24 mouse cellular contexts compared by ENCODE assay signal in the genomic region with DNA sequence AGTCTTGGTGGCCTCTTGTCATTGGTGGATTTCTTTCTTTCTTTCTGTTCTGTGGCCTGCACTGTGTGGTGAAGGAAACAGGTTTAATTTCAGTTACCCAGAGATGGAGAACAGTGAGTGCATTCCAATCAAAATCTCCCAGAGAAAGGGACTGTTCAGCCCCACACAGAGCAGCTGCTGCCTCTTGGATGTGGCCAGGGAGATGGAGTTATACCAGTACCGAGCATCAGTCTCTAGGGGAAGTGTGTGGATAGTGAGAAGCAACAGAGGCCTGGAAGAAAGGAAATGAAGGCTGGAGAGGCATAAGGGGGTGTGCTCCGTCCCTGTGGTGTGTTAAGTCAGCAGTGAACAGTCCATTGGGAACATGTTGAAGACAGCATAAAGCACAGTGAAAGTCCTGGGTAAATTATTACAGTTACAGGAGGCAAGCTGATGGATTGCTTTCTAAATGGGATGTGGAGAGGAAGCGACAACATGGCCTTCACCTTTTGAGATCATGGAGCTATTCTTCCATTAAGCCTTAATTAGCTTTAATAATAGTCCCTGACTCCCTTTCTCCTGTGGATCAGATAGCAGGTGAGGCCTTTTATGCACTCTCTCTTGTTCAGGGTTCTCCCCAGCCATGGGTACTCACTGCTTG. TPM values are rescaled to one million over a fixed set of nuclear protein-coding genes. Genes with fewer than 3 reads are reported as not detected.
DNase-seq lines count a peak whose midpoint lies in the region; ATAC-seq lines count a peak whose summit lies in the region.
"Had no signal": no experiment of that assay in that cellular context is flagged by ENCODE, and none has a peak within 500 bp of the region (broad histone marks: within the 10 kb centered on the region; RNA-seq: fewer than 3 reads in every experiment).

No protein-coding gene starts in this region.

- H3K4me3 ChIP-seq in hindbrain, embryonic 11.5 days (ENCODE audit: low read depth, low read length) = no peak overlapping the region
- no peak overlapping the region for H3K4me3 ChIP-seq in hindbrain, embryonic 10.5 days
- no peak overlapping the region for H3K4me3 ChIP-seq in midbrain, embryonic 13.5 days (replicated peaks)
- H3K4me3 ChIP-seq in midbrain, embryonic 11.5 days (ENCODE audit: low read depth, low read length) = no peak overlapping the region
- no peak overlapping the region for H3K4me3 ChIP-seq in neural tube, embryonic 14.5 days (ENCODE audit: low read depth, low read length)
- H3K4me3 ChIP-seq: hindbrain, embryonic 15.5 days; limb, embryonic 12.5 days; midbrain, embryonic 12.5 days; myocyte had no signal

- H3K9ac ChIP-seq in hindbrain, embryonic 11.5 days (ENCODE audit: low read depth, low read length) = no peak overlapping the region
- no peak overlapping the region for H3K9ac ChIP-seq in midbrain, embryonic 13.5 days (replicated peaks)
- no peak overlapping the region for H3K9ac ChIP-seq in midbrain, embryonic 11.5 days (ENCODE audit: low read length)
- H3K9ac ChIP-seq in neural tube, embryonic 14.5 days (replicated peaks; ENCODE audit: low read depth, low read length) = no peak overlapping the region
- H3K9ac ChIP-seq: hindbrain, embryonic 15.5 days; limb, embryonic 12.5 days; liver, postnatal 0 days; midbrain, embryonic 12.5 days had no signal

- no peak overlapping the region for H3K4me2 ChIP-seq in hindbrain, embryonic 11.5 days (replicated peaks; ENCODE audit: low read depth, low read length)
- no peak overlapping the region for H3K4me2 ChIP-seq in midbrain, embryonic 13.5 days (replicated peaks)
- H3K4me2 ChIP-seq in midbrain, embryonic 11.5 days = no peak overlapping the region
- no peak overlapping the region for H3K4me2 ChIP-seq in neural tube, embryonic 14.5 days (ENCODE audit: low read depth, low read length)
- H3K4me2 ChIP-seq: heart, embryonic 11.5 days; hindbrain, embryonic 15.5 days; limb, embryonic 12.5 days; liver, embryonic 11.5 days; midbrain, embryonic 12.5 days had no signal

- no peaks in the 10 kb centered on the region for H3K4me1 ChIP-seq in hindbrain, embryonic 11.5 days (replicated peaks; ENCODE audit: control insufficient read depth, insufficient read depth, low read length)
- 0 out of 2 replicates have a peak, but pooled peaks cover 3% of the 10 kb centered on the region for H3K4me1 ChIP-seq in hindbrain, embryonic 10.5 days (replicated peaks)
- H3K4me1 ChIP-seq in midbrain, embryonic 13.5 days (replicated peaks) = peaks cover 28% of the 10 kb centered on the region
- H3K4me1 ChIP-seq in midbrain, embryonic 11.5 days (ENCODE audit: control insufficient read depth, insufficient read depth, low read length) = no peaks in the 10 kb centered on the region
- H3K4me1 ChIP-seq in neural tube, embryonic 14.5 days (ENCODE audit: control insufficient read depth, insufficient read depth, low read length) = peaks cover 8% of the 10 kb centered on the region; the same call in 1 of the 2 replicates
- H3K4me1 ChIP-seq: limb, embryonic 12.5 days; midbrain, embryonic 12.5 days had no signal

- ATAC-seq in cerebellum, adult (ENCODE audit: insufficient number of reproducible peaks, low FRiP score, low TSS enrichment) = peak; percentile 42; the same call in 1 of the 2 replicates
- no peak for ATAC-seq in hindbrain, embryonic 11.5 days (ENCODE audit: low FRiP score)
- 0 out of 2 replicates have a peak, but pooled peaks have one; percentile 24 for ATAC-seq in midbrain, embryonic 13.5 days
- ATAC-seq in midbrain, embryonic 11.5 days (ENCODE audit: low FRiP score) = no peak
- 0 out of 2 replicates have a peak, but pooled peaks have one; percentile 14 for ATAC-seq in neural tube, embryonic 14.5 days (ENCODE audit: low read depth)
- ATAC-seq: intestine, postnatal 0 days; liver, postnatal 0 days; lung, postnatal 0 days had no signal

- H3K9me3 ChIP-seq in hindbrain, embryonic 11.5 days (ENCODE audit: control insufficient read depth, low read length) = no peaks in the 10 kb centered on the region
- H3K9me3 ChIP-seq in hindbrain, embryonic 10.5 days = no peaks in the 10 kb centered on the region
- no peaks in the 10 kb centered on the region for H3K9me3 ChIP-seq in midbrain, embryonic 13.5 days
- H3K9me3 ChIP-seq in midbrain, embryonic 11.5 days (ENCODE audit: control insufficient read depth, low read length) = no peaks in the 10 kb centered on the region
- H3K9me3 ChIP-seq in neural tube, embryonic 14.5 days (ENCODE audit: control insufficient read depth, low read length) = no peaks in the 10 kb centered on the region
- H3K9me3 ChIP-seq: hindbrain, embryonic 15.5 days; limb, embryonic 12.5 days; midbrain, embryonic 12.5 days had no signal

- H3K27me3 ChIP-seq in hindbrain, embryonic 11.5 days (ENCODE audit: control insufficient read depth, insufficient read depth, low read length) = no peaks in the 10 kb centered on the region
- H3K27me3 ChIP-seq in hindbrain, embryonic 10.5 days (ENCODE audit: insufficient read depth, poor library complexity, severe bottlenecking) = no peaks in the 10 kb centered on the region
- H3K27me3 ChIP-seq in midbrain, embryonic 13.5 days = no peaks in the 10 kb centered on the region
- no peaks in the 10 kb centered on the region for H3K27me3 ChIP-seq in midbrain, embryonic 11.5 days (ENCODE audit: control insufficient read depth, insufficient read depth, low read length)
- no peaks in the 10 kb centered on the region for H3K27me3 ChIP-seq in neural tube, embryonic 14.5 days (ENCODE audit: control insufficient read depth, insufficient read depth, low read length)
- H3K27me3 ChIP-seq: hindbrain, embryonic 15.5 days; limb, embryonic 12.5 days; midbrain, embryonic 12.5 days had no signal

- no peaks in the 10 kb centered on the region for H3K36me3 ChIP-seq in hindbrain, embryonic 11.5 days (ENCODE audit: control insufficient read depth, insufficient read depth, low read length)
- peaks cover 7% of the 10 kb centered on the region; the same call in 1 of the 2 replicates for H3K36me3 ChIP-seq in hindbrain, embryonic 10.5 days
- peaks cover 9% of the 10 kb centered on the region for H3K36me3 ChIP-seq in midbrain, embryonic 13.5 days
- H3K36me3 ChIP-seq in midbrain, embryonic 11.5 days (ENCODE audit: control insufficient read depth, insufficient read depth, low read length) = no peaks in the 10 kb centered on the region
- peaks cover 4% of the 10 kb centered on the region for H3K36me3 ChIP-seq in neural tube, embryonic 14.5 days (ENCODE audit: control insufficient read depth, insufficient read depth, low read length)
- H3K36me3 ChIP-seq: limb, embryonic 12.5 days had no signal

- no peak for DNase-seq in cerebellum, adult 8-10 months
- no peak for DNase-seq in hindbrain, embryonic 11.5 days (ENCODE audit: low spot score)
- no peak for DNase-seq in hindbrain, embryonic 10.5 days (ENCODE audit: low spot score)
- no peak for DNase-seq in midbrain, embryonic 11.5 days (ENCODE audit: low spot score, missing footprints)
- DNase-seq in thymus, adult 18-20 months = no peak
- DNase-seq: adrenal gland, postnatal 10 days; cerebellum, adult 2 months; cerebellum, postnatal 36 days; embryo, embryonic 11 days; kidney, postnatal 14 days; liver, postnatal 0 days had no signal

- 0 out of 2 replicates have a peak overlapping the region, but pooled peaks have one; percentile 21 for H3K27ac ChIP-seq in hindbrain, embryonic 11.5 days (ENCODE audit: low read depth, low read length)
- no peak overlapping the region for H3K27ac ChIP-seq in hindbrain, embryonic 10.5 days
- peak overlapping the region; percentile 2 for H3K27ac ChIP-seq in midbrain, embryonic 13.5 days
- no peak overlapping the region for H3K27ac ChIP-seq in midbrain, embryonic 11.5 days (ENCODE audit: low read depth, low read length)
- 0 out of 2 replicates have a peak overlapping the region, but pooled peaks have one; percentile 39 for H3K27ac ChIP-seq in neural tube, embryonic 14.5 days (ENCODE audit: low read depth, low read length)
- H3K27ac ChIP-seq: hindbrain, embryonic 15.5 days; limb, embryonic 12.5 days; macrophage; midbrain, embryonic 12.5 days; stomach, postnatal 0 days had no signal

- 73% methylated on average over 3 of the region's 3 CpGs for WGBS in hindbrain, embryonic 11.5 days
- 76% methylated on average over 3 of the region's 3 CpGs for whole genome bisulfite sequencing in hindbrain, embryonic 10.5 days
- 62% methylated on average over 3 of the region's 3 CpGs for WGBS in midbrain, embryonic 13.5 days
- 75% methylated on average over 3 of the region's 3 CpGs for WGBS in midbrain, embryonic 11.5 days
- WGBS in neural tube, embryonic 14.5 days = 42% methylated on average over 3 of the region's 3 CpGs

RNA-seq across cellular contexts. Expression of gene Tmem170b, which starts 21.7 kb away (rescaled TPM):
- 22.3 and 25.0 TPM in 2 replicates for polyA plus RNA-seq in hindbrain, embryonic 11.5 days (2014; fragmentation: Nextera tagmentation; extraction: Ambion mirVana)
- 12.0 and 14.5 TPM in 2 replicates for polyA plus RNA-seq in hindbrain, embryonic 10.5 days (2016; fragmentation: Nextera tagmentation; extraction: Ambion mirVana)
- 36.1 and 37.5 TPM in 2 replicates for polyA plus RNA-seq in midbrain, embryonic 13.5 days (2015; fragmentation: Nextera tagmentation; extraction: Ambion mirVana)
- 23.8 and 25.9 TPM in 2 replicates for polyA plus RNA-seq in midbrain, embryonic 11.5 days (2014; fragmentation: Nextera tagmentation; extraction: Ambion mirVana)
- polyA plus RNA-seq in neural tube, embryonic 14.5 days (2014; fragmentation: Nextera tagmentation; extraction: Ambion mirVana) = 68.1 and 68.3 TPM in 2 replicates

Comparison
In these comparisons a context has a peak if more than half of its experiments do, and no peak if none do; other contexts are left out.
1. ATAC-seq: peak in cerebellum, adult (single experiment), midbrain, embryonic 13.5 days (single experiment) and neural tube, embryonic 14.5 days (single experiment); none in hindbrain, embryonic 11.5 days (single experiment) and midbrain, embryonic 11.5 days (single experiment).
2. H3K27ac ChIP-seq: peak in hindbrain, embryonic 11.5 days (single experiment), midbrain, embryonic 13.5 days (single experiment) and neural tube, embryonic 14.5 days (single experiment); none in hindbrain, embryonic 10.5 days (single experiment) and midbrain, embryonic 11.5 days (single experiment).